Mouse (Mus musculus) erythroblast, embryonic 14.5 days (primary cell): ENCODE data around the gene Tbxas1.

Source experiments
- GATA1 ChIP-seq: IDR thresholded peaks from 2 replicates; pipeline ENCODE4 v1.6.1; 2012; ENCODE audit warnings: low read length, inconsistent platforms, mixed read lengths
- TAL1 ChIP-seq: IDR thresholded peaks from 3 replicates; pipeline ENCODE4 v1.6.1; 2012; ENCODE audit warnings: low read length, inconsistent platforms, mixed read lengths

DNA sequence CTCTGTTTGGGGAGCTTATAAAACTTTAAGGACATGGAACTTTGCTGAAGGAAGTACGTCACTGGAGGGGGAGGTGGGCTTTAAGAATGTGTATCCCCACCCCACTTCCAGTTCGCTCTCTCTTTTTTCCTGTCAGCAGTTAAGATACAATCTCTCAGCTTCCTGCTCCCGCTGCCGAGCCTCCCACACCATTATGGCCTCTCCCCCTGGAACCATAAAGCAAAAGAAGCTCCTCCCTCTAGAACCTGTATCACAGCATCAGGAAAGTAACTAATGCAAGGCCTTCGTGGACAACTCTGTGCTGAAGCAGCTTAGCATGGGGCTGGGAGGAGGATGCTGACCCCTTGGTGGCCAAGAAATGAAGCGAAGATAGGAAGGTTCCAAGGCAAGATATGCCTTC, 92.1 kb downstream of the Tbxas1 start:
- no peak for TF ChIP-seq TAL1
- TF ChIP-seq GATA1, result no peak
